Mouse (Mus musculus) brain, embryonic 14.5 days (tissue): ENCODE results near the gene Trim33.

ENCODE experiments used
- CTCF ChIP-seq: fragments of 200-500 bp; IDR thresholded peaks from 2 replicates; pipeline ENCODE4 v1.5.1; 2012; ENCODE audit warnings: inconsistent platforms, mild to moderate bottlenecking, moderate library complexity, borderline replicate concordance; ENCODE audit not compliant: insufficient read depth, insufficient read length; ENCODE audit errors: extremely low read depth
- POLR2A ChIP-seq: fragments of 200-500 bp; IDR thresholded peaks from 2 replicates; pipeline ENCODE4 v1.6.1; 2012; ENCODE audit warnings: mild to moderate bottlenecking, inconsistent platforms, borderline replicate concordance; ENCODE audit not compliant: poor library complexity, insufficient read depth, insufficient read length, severe bottlenecking; ENCODE audit errors: extremely low read depth

DNA sequence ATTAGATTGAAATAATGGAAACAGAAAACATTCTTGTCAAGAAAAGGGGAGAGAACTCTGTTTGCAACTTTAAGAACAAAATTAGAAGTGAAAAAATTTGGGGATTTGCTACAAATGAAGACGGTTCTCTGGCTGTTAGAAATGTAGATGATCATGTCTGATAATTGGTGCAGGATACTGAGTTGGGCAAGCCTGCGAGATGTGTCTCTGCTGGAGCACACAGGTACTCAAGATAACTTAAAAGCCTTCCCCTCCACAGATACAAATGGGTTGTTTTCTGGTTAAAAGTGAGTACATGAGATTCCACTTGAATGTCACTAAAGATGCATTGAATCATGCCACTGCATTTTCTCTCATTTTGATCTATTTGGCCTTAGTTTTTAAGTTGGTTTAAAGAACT lies 74.9 kb downstream of the Trim33 start:
- no peak for TF ChIP-seq CTCF
- no peak for TF ChIP-seq POLR2A
